Mouse (Mus musculus): ENCODE measurements around the gene Gm11032. TPM values are rescaled to one million over a fixed set of nuclear protein-coding genes. Genes with fewer than 3 reads are reported as not detected.
A peak's percentile ranks its signal among the peaks of the same experiment; 100 is the strongest.
"Not testable (repeated sequence)": the region's sequence is repeated elsewhere in the genome, so short reads cannot be mapped to it uniquely, and the experiment has no call there.

Gene Gm11032
- polyA plus RNA-seq, 1 experiment from 2014 or later, result not detected

DNA sequence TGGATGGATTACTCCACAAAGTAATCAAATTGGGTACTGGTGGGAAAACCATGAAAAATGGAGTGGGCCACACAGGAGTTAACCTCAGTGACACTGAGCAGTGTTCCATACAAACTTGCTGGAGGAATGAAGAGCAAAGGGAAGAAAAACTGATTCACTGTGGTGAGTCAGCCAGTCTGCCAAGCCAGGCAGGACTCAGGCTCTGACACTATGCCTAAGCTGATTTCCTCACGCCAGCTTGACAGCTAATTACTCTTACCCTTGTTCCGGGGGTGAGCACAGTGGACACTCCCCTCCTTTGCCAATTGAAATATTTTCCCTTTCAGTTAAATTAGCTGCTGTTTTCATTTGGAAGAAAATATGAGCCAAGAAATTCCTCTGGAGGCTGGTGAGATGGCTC, 13.6 kb downstream of the Gm11032 start:
- H3K27me3 ChIP-seq (replicated peaks), result no peaks in the 10 kb centered on the region
- H3K9me3 ChIP-seq, result no peaks in the 10 kb centered on the region
- H3K36me3 ChIP-seq, result no peaks in the 10 kb centered on the region
- no peak for ATAC-seq (ENCODE audit: low FRiP score, low read depth)
- H3K4me2 ChIP-seq (replicated peaks), result no peak overlapping the region
- WGBS, result 55% methylated on average over 2 of the region's 2 CpGs
- H3K4me1 ChIP-seq, result peaks cover 5% of the 10 kb centered on the region
- H3K4me3 ChIP-seq, result no peak overlapping the region
- no peak overlapping the region for H3K27ac ChIP-seq
- no peak overlapping the region for H3K9ac ChIP-seq

DNA sequence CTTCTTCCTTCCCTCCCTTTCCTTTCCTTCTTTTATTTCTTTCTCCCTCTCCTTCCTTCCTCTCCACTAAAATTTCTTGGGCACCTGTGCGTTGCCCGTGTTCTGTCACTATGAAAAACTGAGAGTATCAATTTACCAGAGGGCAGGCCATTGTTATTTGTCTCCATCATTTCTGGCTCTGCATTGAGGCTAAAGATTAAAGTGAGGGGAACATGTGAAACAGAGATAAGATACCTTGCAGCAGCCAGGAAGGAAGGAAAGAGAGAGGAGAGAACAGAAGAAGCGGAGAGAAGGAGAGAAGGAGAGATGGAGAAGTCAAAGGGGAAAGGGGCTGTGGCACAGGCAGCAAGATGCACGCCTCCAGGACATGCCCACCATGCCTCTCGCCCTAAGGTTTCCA, 14.5 kb downstream of the Gm11032 start:
- no peak overlapping the region for H3K4me3 ChIP-seq
- no peaks in the 10 kb centered on the region for H3K9me3 ChIP-seq
- no peak for ATAC-seq (ENCODE audit: low FRiP score, low read depth)
- no peak overlapping the region for H3K9ac ChIP-seq
- H3K27me3 ChIP-seq (replicated peaks), result no peaks in the 10 kb centered on the region
- no peak overlapping the region for H3K4me2 ChIP-seq (replicated peaks)
- WGBS, result 80% methylated on average over 5 of the region's 5 CpGs
- H3K4me1 ChIP-seq, result peaks cover 11% of the 10 kb centered on the region
- H3K27ac ChIP-seq, result no peak overlapping the region
- H3K36me3 ChIP-seq, result no peaks in the 10 kb centered on the region

GRCm38 (mm10) chr11:4636782-4637342, 17.0 kb downstream of the Gm11032 start:
- Histone ChIP-seq H3K4me1 (peaks cover 11% of the 10 kb centered on the region), H3K27ac (no peak overlapping the region), H3K9me3 (no peaks in the 10 kb centered on the region), H3K9ac (no peak overlapping the region), H3K4me3 (no peak overlapping the region), H3K27me3 (replicated peaks) (no peaks in the 10 kb centered on the region), H3K4me2 (replicated peaks) (peak overlapping the region; percentile 88), H3K36me3 (0 out of 2 replicates have a peak, but pooled peaks cover 3% of the 10 kb centered on the region)
- 0 out of 2 replicates have a peak, but pooled peaks have one; percentile 10 for ATAC-seq (ENCODE audit: low FRiP score, low read depth)
- 58% methylated on average over 5 of the region's 5 CpGs for WGBS

DNA sequence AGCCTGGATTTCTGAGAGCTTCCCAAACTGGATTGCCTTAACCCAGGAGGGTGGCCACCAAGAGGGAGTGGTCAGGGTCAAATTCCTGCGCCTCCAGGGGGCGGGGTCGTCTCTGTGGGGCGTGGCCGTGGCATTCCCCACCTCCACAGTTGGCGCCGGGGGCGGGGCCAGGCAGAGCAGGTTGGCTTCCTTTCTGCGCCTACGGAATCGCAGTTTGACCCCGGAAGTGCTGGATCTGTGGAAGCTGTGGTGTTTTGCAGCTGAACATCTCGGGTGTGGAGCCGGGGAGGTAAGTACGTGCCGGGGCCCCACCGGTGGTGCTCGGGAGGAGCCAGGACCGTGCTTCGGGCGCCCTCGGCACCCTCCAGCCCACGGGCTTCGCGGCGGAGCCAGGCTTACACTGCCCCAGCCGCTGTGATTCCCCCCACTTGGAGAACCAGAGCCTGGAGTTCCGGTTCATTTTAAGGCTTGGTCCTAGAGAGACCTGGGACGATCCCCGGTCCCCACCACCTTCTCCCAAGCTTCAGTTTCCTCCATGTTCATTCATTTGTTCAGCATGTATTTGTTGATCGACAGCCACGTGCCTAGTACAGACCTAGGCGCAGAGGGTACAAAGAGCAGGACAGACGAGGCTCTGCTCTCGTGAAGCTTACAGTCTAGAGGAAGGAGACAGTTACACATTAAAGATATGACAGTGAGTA, 17.8 kb downstream of the Gm11032 start, which contains the start of gene Ascc2:
Ascc2 (plus strand) TSS at position 214 of the 701 bp plus-strand sequence.
- no peaks in the 10 kb centered on the region for H3K27me3 ChIP-seq (replicated peaks)
- H3K27ac ChIP-seq, result no peak within 1 kb of the TSS
- peak within 1 kb of the TSS; percentile 88 for H3K4me2 ChIP-seq (replicated peaks)
- H3K9me3 ChIP-seq, result no peaks in the 10 kb centered on the region
- peak; percentile 89 for ATAC-seq (ENCODE audit: low FRiP score, low read depth)
- H3K4me3 ChIP-seq, result peak within 1 kb of the TSS; percentile 80
- peaks cover 11% of the 10 kb centered on the region for H3K4me1 ChIP-seq
- under 1% methylated on average over 35 of the region's 35 CpGs for WGBS
- H3K9ac ChIP-seq, result peak within 1 kb of the TSS; percentile 74
- H3K36me3 ChIP-seq, result 0 out of 2 replicates have a peak, but pooled peaks cover 3% of the 10 kb centered on the region

GRCm38 (mm10) chr11:4638261-4638660, 18.4 kb downstream of the Gm11032 start:
- Histone ChIP-seq H3K9ac (peak overlapping the region; percentile 74), H3K27ac (no peak overlapping the region), H3K36me3 (0 out of 2 replicates have a peak, but pooled peaks cover 3% of the 10 kb centered on the region), H3K4me2 (replicated peaks) (peak overlapping the region; percentile 88), H3K27me3 (replicated peaks) (no peaks in the 10 kb centered on the region), H3K9me3 (no peaks in the 10 kb centered on the region), H3K4me1 (peaks cover 11% of the 10 kb centered on the region), H3K4me3 (peak overlapping the region; percentile 80)
- 0 out of 2 replicates have a peak, but pooled peaks have one; percentile 45 for ATAC-seq (ENCODE audit: low FRiP score, low read depth)
- WGBS, result 33% methylated on average over 7 of the region's 7 CpGs

GRCm38 (mm10) chr11:4641185-4641584, 21.3 kb downstream of the Gm11032 start:
- H3K9me3 ChIP-seq, result no peaks in the 10 kb centered on the region

GRCm38 (mm10) chr11:4643722-4644121, 23.9 kb downstream of the Gm11032 start:
- ATAC-seq (ENCODE audit: low FRiP score, low read depth), result no peak

More at GRCm38 (mm10) chr11:4641185-4641584, 21.3 kb downstream of the Gm11032 start:
- Histone ChIP-seq H3K27me3 (replicated peaks) (no peaks in the 10 kb centered on the region), H3K9ac (no peak overlapping the region), H3K4me3 (no peak overlapping the region), H3K27ac (no peak overlapping the region), H3K36me3 (peaks cover 9% of the 10 kb centered on the region), H3K4me1 (peaks cover 11% of the 10 kb centered on the region), H3K4me2 (replicated peaks) (no peak overlapping the region)
- no peak for ATAC-seq (ENCODE audit: low FRiP score, low read depth)

DNA sequence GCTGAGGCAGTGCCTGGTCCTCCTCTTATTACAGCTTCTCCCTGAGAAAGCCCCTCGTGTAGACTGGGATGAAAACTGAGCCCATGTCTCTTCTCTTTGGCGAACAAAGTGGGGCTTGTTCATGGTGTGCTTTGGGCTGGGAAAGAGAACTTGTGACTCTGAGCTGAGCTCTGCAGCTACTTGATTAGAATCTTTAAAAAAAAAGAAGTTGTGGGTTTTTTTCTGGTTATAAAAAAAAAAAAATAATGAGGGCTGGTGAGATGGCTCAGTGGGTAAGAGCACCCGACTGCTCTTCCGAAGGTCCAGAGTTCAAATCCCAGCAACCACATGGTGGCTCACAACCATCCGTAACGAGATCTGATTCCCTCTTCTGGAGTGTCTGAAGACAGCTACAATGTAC, 25.3 kb downstream of the Gm11032 start:
- WGBS, result 95% methylated on average over 6 of the region's 6 CpGs
- H3K27ac ChIP-seq; H3K9me3 ChIP-seq; H3K27me3 ChIP-seq (replicated peaks); H3K4me1 ChIP-seq; ATAC-seq (ENCODE audit: low FRiP score, low read depth); H3K9ac ChIP-seq; H3K4me3 ChIP-seq; H3K4me2 ChIP-seq (replicated peaks): not testable (repeated sequence)
- H3K36me3 ChIP-seq, result peaks cover 39% of the 10 kb centered on the region

More at GRCm38 (mm10) chr11:4643722-4644121, 23.9 kb downstream of the Gm11032 start:
- no peaks in the 10 kb centered on the region for H3K9me3 ChIP-seq
- no peak overlapping the region for H3K4me3 ChIP-seq
- no peak overlapping the region for H3K9ac ChIP-seq
- H3K36me3 ChIP-seq, result peaks cover 29% of the 10 kb centered on the region
- H3K27me3 ChIP-seq (replicated peaks), result no peaks in the 10 kb centered on the region
- peaks cover 3% of the 10 kb centered on the region for H3K4me1 ChIP-seq
- no peak overlapping the region for H3K27ac ChIP-seq
- H3K4me2 ChIP-seq (replicated peaks), result no peak overlapping the region
- WGBS, result 43% methylated on average over 5 of the region's 5 CpGs

GRCm38 (mm10) chr11:4646409-4646808, 26.5 kb downstream of the Gm11032 start:
- no peaks in the 10 kb centered on the region for H3K4me1 ChIP-seq
- no peak overlapping the region for H3K4me2 ChIP-seq (replicated peaks)
- H3K27ac ChIP-seq, result no peak overlapping the region
- 89% methylated on average over 9 of the region's 9 CpGs for WGBS
- H3K9me3 ChIP-seq, result no peaks in the 10 kb centered on the region
- peaks cover 43% of the 10 kb centered on the region for H3K36me3 ChIP-seq
- no peak overlapping the region for H3K9ac ChIP-seq
- H3K27me3 ChIP-seq (replicated peaks), result no peaks in the 10 kb centered on the region
- no peak for ATAC-seq (ENCODE audit: low FRiP score, low read depth)
- no peak overlapping the region for H3K4me3 ChIP-seq

GRCm38 (mm10) chr11:4659818-4660217, 40.0 kb downstream of the Gm11032 start:
- H3K4me1 ChIP-seq, result no peaks in the 10 kb centered on the region
- WGBS, result 83% methylated on average over 1 of the region's 1 CpGs
- peaks cover 61% of the 10 kb centered on the region for H3K36me3 ChIP-seq
- H3K27ac ChIP-seq, result no peak overlapping the region
- no peak overlapping the region for H3K4me2 ChIP-seq (replicated peaks)
- H3K4me3 ChIP-seq, result no peak overlapping the region
- no peaks in the 10 kb centered on the region for H3K9me3 ChIP-seq
- ATAC-seq (ENCODE audit: low FRiP score, low read depth), result no peak
- H3K9ac ChIP-seq, result no peak overlapping the region
- H3K27me3 ChIP-seq (replicated peaks), result no peaks in the 10 kb centered on the region

DNA sequence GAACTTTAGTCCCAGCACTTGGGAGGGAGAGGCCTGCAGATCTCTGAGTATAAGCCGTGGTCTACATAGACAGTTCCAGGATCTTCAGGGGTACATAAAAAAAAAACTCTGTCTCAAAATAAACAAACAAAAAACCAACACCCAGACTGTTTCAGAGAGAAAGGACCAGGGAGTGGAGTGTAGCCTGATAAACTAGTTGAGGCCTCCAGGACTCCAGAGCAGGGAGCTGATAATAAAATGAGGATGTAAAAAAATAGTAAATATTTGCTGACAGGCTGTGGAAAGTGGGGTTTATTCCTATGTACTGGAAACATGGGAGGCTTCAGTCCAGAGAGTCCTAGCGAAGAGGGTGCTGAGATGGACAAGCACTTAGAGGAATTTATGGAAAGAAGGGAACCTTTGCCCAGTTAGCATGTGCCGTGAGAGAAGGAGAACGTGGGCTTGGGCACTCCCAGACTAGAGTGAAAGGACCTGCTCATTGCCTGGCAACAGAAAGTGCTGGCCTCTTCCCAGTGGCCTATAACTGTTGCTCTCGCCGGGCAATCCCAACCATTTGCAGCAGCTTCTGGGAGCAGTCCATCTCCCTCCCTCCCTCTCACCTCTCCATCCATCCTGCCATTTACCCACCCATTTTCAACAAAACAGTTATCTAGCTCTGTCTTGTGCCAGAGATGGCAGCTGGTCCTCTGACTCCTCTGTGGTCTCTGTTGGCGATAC, 40.6 kb downstream of the Gm11032 start:
- ATAC-seq (ENCODE audit: low FRiP score, low read depth), result no peak
- no peaks in the 10 kb centered on the region for H3K27me3 ChIP-seq (replicated peaks)
- no peak overlapping the region for H3K9ac ChIP-seq
- H3K4me1 ChIP-seq, result no peaks in the 10 kb centered on the region
- no peaks in the 10 kb centered on the region for H3K9me3 ChIP-seq
- H3K4me2 ChIP-seq (replicated peaks), result no peak overlapping the region
- no peak overlapping the region for H3K4me3 ChIP-seq
- H3K27ac ChIP-seq, result no peak overlapping the region
- 83% methylated on average over 7 of the region's 7 CpGs for WGBS
- H3K36me3 ChIP-seq, result peaks cover 54% of the 10 kb centered on the region

DNA sequence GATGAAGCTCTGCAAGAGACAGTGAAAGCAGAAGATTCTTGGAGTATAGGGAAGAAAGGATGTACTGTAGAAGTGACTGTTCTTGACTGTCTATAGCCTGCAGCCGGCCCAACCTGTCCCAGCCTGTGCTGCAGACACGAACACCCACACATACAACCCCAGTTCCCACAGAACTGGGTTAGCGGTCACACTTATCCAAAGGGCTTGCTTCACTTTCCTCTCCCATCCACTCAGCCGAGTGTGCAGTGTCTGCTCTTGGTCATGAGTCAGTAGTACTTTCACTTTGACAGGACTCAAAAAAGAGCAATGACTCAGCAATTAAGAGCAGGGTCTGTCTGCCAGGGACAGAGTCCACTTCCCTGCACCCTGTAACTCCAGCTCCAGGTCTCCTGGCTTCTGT, 41.5 kb downstream of the Gm11032 start:
- H3K9me3 ChIP-seq, result no peaks in the 10 kb centered on the region
- H3K4me3 ChIP-seq, result no peak overlapping the region
- no peak for ATAC-seq (ENCODE audit: low FRiP score, low read depth)
- no peaks in the 10 kb centered on the region for H3K4me1 ChIP-seq
- no peaks in the 10 kb centered on the region for H3K27me3 ChIP-seq (replicated peaks)
- no peak overlapping the region for H3K27ac ChIP-seq
- peaks cover 51% of the 10 kb centered on the region for H3K36me3 ChIP-seq
- 0 out of 2 replicates have a peak overlapping the region, but pooled peaks have one; percentile 0 for H3K9ac ChIP-seq
- H3K4me2 ChIP-seq (replicated peaks), result no peak overlapping the region
- WGBS, result 87% methylated on average over 4 of the region's 4 CpGs

All from neural tube, embryonic 12.5 days (tissue).